Mouse (Mus musculus): ENCODE measurements around the gene 9530068E07Rik. TPM values are rescaled to one million over a fixed set of nuclear protein-coding genes. Genes with fewer than 3 reads are reported as not detected.

9530068E07Rik gene
- total RNA-seq, 2 experiments from 2014 or later: 9.4 to 41.1 TPM

DNA sequence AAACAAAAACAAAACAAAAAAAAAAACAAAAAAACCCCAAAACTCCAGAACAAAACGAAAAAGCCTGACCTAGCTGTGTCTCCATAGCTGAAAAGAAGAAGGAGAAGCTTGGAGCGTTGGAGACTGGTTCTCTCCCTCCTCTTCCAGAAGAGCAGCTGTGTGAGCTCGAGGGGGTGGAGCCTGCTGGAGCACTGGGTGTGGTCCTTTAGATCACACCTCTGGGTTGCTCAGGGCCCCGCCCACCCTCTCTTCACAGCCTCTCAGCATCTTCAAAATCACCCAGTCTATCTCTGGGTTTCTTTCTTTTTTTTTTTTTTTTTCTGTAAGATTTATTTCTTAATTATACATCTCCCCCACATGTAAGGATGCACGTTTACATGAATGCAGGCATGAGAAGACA, 23.0 kb downstream of the 9530068E07Rik start:
- ATAC-seq (replicated peaks; ENCODE audit: low FRiP score, poor library complexity, severe bottlenecking): no peak

DNA sequence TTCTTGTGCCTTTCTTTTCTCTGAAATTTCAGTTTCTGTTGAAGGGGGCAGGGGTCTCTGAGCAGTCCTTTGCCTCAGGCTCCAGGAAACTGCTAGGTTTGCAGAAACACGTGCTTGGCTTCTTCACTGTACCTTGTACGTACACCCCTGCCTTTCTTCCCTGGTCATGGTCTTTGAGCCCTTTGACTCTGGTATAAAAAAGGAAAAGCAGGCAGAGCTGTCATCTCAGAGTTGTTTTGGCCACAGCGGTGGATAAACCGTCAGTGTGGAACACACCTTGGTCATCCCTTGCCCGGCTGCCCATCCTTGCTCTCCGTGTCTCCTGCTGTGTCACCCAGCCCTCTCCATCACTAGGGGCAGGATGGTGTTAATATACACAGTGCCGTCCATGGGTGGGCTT, 23.6 kb downstream of the 9530068E07Rik start:
- no peak for ATAC-seq (replicated peaks; ENCODE audit: low FRiP score, poor library complexity, severe bottlenecking)

DNA sequence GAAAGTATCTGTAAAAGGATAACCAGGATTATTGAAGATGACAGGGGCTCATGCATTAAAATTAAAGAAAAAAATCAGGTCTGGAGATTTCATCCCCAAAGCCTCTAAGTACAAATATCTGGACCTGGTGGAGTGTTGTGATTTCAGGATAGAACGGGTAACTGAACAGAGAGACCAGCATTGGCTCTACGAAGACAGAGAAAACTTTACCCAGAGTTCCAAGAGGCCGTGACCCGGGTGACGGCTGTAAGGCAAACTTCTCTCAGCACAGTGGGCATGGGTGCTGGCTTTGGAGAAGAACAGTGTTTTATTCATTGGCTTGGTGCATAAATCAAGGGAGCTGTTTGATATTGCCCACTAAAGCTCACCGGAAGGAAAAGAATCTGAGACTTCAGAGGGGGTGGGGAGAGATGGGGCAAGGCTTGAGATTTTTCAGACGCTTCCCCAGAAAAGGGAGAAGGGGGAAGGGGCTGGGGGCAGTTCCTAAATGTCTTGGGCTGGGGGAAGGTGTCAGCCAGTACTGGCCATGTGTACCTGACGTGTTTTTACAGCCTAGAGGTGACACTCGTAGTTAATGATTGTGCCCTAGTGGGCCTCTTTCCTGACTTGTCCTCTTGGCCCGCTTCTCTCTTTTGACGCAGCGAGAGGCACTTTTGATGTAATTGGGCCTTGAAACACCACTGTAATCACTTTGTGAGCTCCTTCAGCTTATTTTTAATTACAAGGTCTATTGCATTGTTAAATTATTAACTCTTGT, 24.2 kb downstream of the 9530068E07Rik start:
- ATAC-seq (replicated peaks; ENCODE audit: low FRiP score, poor library complexity, severe bottlenecking): no peak

GRCm38 (mm10) chr11:52421053-52421778, 25.0 kb downstream of the 9530068E07Rik start:
- peak; percentile 78; the same call in 1 of the 2 replicates for ATAC-seq (replicated peaks; ENCODE audit: low FRiP score, poor library complexity, severe bottlenecking)

DNA sequence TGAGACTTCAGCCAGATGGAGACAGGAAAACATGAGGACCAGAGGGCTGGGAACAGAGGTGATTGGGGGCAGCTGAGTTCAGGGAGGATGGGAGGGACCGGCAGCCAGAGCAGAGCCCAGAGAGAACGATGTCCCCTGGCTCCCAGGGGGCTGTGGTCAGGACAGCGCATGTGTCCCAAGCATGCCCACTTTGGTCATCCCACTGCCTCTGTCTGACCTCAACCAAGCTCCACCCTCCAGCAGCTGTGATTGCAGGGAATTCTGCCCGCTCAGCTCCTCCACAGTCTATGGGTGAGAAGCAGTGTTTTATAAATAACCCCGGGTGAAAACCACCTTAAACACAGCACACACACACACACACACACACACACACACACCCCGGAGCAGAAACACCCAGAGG, 33.2 kb downstream of the 9530068E07Rik start:
- ATAC-seq (replicated peaks; ENCODE audit: low FRiP score, poor library complexity, severe bottlenecking): 0 out of 2 replicates have a peak, but pooled peaks have one; percentile 42

GRCm38 (mm10) chr11:52431594-52431993, 35.4 kb downstream of the 9530068E07Rik start:
- ATAC-seq (replicated peaks; ENCODE audit: low FRiP score, poor library complexity, severe bottlenecking): no peak

DNA sequence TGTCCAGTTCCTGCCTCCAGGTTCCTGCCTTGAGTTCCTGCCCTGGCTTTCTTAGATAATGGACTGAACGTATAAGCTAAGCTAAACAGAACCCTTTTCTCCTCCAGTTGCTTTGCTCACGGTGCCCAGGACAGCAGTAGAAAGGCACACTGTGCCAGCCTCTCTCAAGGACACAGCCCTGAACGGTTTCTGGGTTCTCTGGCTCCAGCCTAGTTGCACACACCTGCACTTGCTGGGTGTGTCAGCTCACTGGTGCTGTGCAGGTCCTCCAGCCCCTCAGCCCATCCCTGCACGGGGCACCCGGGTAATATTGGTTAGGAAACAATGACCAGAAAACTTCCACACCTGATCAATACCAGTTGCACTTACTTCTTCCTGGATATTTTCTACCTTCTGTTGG, 35.9 kb downstream of the 9530068E07Rik start:
- no peak for ATAC-seq (replicated peaks; ENCODE audit: low FRiP score, poor library complexity, severe bottlenecking)

- ATAC-seq (replicated peaks; ENCODE audit: low FRiP score, poor library complexity, severe bottlenecking): no peak
Observed at GRCm38 (mm10) chr11:52433076-52433796, 37.0 kb downstream of the 9530068E07Rik start.

GRCm38 (mm10) chr11:52433797-52434195, 37.6 kb downstream of the 9530068E07Rik start:
- no peak for ATAC-seq (replicated peaks; ENCODE audit: low FRiP score, poor library complexity, severe bottlenecking)

DNA sequence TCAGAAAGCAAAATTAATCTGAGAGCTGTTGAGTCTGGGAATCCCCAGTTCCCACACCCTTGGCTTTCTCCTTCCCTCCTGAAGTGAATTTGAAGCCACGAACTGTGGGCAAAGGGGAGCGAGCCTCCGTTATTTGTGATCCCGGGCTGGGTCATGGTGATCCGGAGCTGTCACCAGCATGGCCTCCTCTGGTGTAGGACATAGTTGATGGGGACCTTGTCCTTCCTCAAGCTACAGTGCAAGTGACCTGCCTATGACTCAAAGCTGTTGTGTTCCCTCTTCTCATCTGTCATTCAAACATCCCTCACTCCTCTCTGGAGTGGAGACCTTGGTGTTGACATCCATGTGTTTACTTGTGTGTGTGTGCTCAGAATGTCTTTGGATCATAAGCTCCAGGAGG, 39.2 kb downstream of the 9530068E07Rik start:
- ATAC-seq (replicated peaks; ENCODE audit: low FRiP score, poor library complexity, severe bottlenecking): no peak

DNA sequence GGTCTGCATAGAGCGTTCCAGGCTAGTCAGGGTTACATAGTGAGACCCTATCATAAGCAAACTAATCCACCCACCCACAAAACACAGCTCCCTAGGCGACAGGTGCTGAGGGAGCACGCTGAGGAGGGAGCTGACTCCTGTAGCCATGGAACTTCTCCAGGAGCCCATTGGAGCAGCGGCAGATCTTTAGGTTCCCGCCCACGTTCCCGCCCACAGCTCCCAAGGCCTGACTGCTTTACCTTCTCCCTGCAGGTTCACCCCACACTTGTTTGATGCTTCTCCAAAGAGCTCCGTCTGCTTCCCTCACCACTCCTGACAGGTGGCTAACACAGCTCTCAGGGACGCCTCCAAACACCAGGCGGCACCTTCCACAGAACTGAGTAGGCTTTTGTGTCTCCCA, 40.9 kb downstream of the 9530068E07Rik start:
- ATAC-seq (replicated peaks; ENCODE audit: low FRiP score, poor library complexity, severe bottlenecking): no peak

DNA sequence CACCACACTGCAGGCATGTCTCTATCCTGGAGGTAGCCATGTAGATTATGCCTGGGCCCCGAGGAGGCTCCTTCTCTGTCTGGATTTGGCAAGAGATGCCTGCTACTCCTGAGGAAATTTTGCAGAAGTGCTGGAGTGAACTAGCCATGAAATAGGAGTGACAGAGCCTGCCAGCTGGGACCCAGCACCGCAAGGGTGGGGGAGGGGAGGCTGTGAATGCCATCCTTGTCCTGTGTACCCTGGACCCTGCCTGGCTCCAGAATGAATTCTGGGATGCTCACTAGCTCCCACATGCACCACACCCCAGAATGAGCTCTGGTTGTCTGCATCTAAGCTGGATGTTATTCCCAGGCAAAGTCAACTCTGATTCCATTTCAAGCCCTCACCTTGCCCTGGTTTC, 44.9 kb downstream of the 9530068E07Rik start:
- ATAC-seq (replicated peaks; ENCODE audit: low FRiP score, poor library complexity, severe bottlenecking): no peak

GRCm38 (mm10) chr11:52447242-52447641, 51.0 kb downstream of the 9530068E07Rik start:
- no peak for ATAC-seq (replicated peaks; ENCODE audit: low FRiP score, poor library complexity, severe bottlenecking)

DNA sequence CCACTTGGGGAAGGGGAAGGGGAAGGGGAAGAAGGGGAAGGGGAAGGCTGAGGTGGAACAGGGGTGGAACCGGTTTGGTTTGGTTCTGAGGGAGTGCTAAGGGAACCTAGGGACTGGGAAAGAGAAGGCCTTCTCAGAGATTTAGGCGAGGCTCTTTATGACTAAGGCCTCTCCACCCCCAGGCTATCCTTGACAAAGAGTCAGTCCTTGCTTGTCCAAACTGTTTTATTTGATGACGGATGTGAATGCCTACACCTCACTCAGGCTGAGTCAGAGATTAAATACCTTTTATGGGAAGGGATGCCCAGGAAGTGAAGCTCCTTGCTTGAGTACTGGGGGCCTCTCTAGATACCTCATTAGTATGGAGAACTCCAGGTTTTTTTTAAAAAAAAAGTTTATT, 52.8 kb downstream of the 9530068E07Rik start:
- ATAC-seq (replicated peaks; ENCODE audit: low FRiP score, poor library complexity, severe bottlenecking): no peak

- no peak for ATAC-seq (replicated peaks; ENCODE audit: low FRiP score, poor library complexity, severe bottlenecking)
Observed at GRCm38 (mm10) chr11:52458281-52458680, 62.1 kb downstream of the 9530068E07Rik start.

Other genes with a start within 250 kb of the 9530068E07Rik start
- gene Olfr1371, start 182.4 kb upstream of the 9530068E07Rik start, total RNA-seq (2015; ENCODE audit: low replicate concordance): not detected in 2 replicates
- not detected in 2 replicates for gene Olfr1371, start 182.4 kb upstream of the 9530068E07Rik start, total RNA-seq (2017; ENCODE audit: low replicate concordance)
- gene Skp1a, start 164.4 kb upstream of the 9530068E07Rik start, total RNA-seq (2015; ENCODE audit: low replicate concordance): 103 and 116 TPM in 2 replicates
- gene Skp1a, start 164.4 kb upstream of the 9530068E07Rik start, total RNA-seq (2017; ENCODE audit: low replicate concordance): 69.7 and 95.6 TPM in 2 replicates
- gene Tcf7, start 113.4 kb upstream of the 9530068E07Rik start, total RNA-seq (2015; ENCODE audit: low replicate concordance): 16.2 and 22.6 TPM in 2 replicates
- 1.4 and 3.3 TPM in 2 replicates for gene Tcf7, start 113.4 kb upstream of the 9530068E07Rik start, total RNA-seq (2017; ENCODE audit: low replicate concordance)
- 36.9 and 45.4 TPM in 2 replicates for gene Vdac1, start 35.6 kb upstream of the 9530068E07Rik start, total RNA-seq (2015; ENCODE audit: low replicate concordance)
- 40.2 and 42.2 TPM in 2 replicates for gene Vdac1, start 35.6 kb upstream of the 9530068E07Rik start, total RNA-seq (2017; ENCODE audit: low replicate concordance)

All from erythroid progenitor cell, adult 5-6 weeks (primary cell).